Mouse (Mus musculus): ENCODE data around the gene Vmn2r39. TPM values are rescaled to one million over a fixed set of nuclear protein-coding genes. Genes with fewer than 3 reads are reported as not detected.

Gene Vmn2r39
- under 1 TPM in 1 of 2 experiments, not detected in 1; 0.20 TPM for polyA plus RNA-seq (2017; shearing (Covaris generic))

DNA sequence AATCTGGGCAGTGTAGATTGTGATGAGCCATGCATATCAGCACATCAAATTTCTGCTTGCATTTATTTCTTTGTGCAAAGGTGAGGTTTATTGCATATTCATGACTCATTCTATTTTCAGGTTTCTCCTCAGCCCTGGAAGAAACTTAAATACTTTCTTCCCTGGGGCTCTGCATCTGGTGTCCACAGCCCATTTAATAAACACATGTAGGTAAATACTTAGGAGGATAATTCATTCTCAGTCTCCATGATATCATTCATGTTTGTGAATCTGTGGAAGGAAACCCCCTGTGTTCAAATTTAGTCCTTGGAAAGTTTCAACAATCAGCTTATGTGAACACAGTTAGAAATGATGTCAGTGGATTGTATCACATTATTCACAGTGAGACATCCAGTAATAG, at the start of gene Vmn2r39:
TSS of gene Vmn2r39 (minus strand) at position 101 of the 400 bp plus-strand sequence.

Other genes with a start within 250 kb of the Vmn2r39 start
- not detected for gene Vmn2r40, start 99.4 kb downstream of the Vmn2r39 start, polyA plus RNA-seq (2017; shearing (Covaris generic))
- gene Vmn2r38, start 67.1 kb upstream of the Vmn2r39 start, polyA plus RNA-seq (2017; shearing (Covaris generic)): under 1 TPM; 0.11 to 0.20 TPM
- under 1 TPM; 0.24 to 0.64 TPM for gene Vmn2r37, start 192.9 kb upstream of the Vmn2r39 start, polyA plus RNA-seq (2017; shearing (Covaris generic))